Mouse (Mus musculus): ENCODE results near the gene Ppm1h. TPM values are rescaled to one million over a fixed set of nuclear protein-coding genes. Genes with fewer than 3 reads are reported as not detected.

Ppm1h gene
- polyA plus RNA-seq, 1 experiment from 2014 or later = 11.8 TPM

- no peak overlapping the region for H3K27ac ChIP-seq
- H3K4me1 ChIP-seq = no peaks in the 10 kb centered on the region
- ATAC-seq (ENCODE audit: low FRiP score) = no peak
- H3K4me2 ChIP-seq (replicated peaks) = no peak overlapping the region
- H3K36me3 ChIP-seq = no peaks in the 10 kb centered on the region
- H3K27me3 ChIP-seq = no peaks in the 10 kb centered on the region
- WGBS = 90% methylated on average over 7 of the region's 7 CpGs
- H3K9me3 ChIP-seq (replicated peaks) = no peaks in the 10 kb centered on the region
- H3K9ac ChIP-seq = no peak overlapping the region
- H3K4me3 ChIP-seq = no peak overlapping the region
Observed at GRCm38 (mm10) chr10:122735284-122735784, 56.8 kb downstream of the Ppm1h start.

GRCm38 (mm10) chr10:122736835-122737234 lies 58.3 kb downstream of the Ppm1h start:
- H3K27ac ChIP-seq = no peak overlapping the region

GRCm38 (mm10) chr10:122738526-122738925 lies 60.0 kb downstream of the Ppm1h start:
- Histone ChIP-seq H3K4me3 (no peak overlapping the region), H3K4me2 (replicated peaks) (no peak overlapping the region), H3K27ac (no peak overlapping the region), H3K9ac (no peak overlapping the region), H3K4me1 (no peaks in the 10 kb centered on the region; the same call in 1 of the 2 replicates), H3K36me3 (no peaks in the 10 kb centered on the region), H3K9me3 (replicated peaks) (no peaks in the 10 kb centered on the region), H3K27me3 (no peaks in the 10 kb centered on the region)
- ATAC-seq (ENCODE audit: low FRiP score) = no peak
- WGBS = 88% methylated on average over 10 of the region's 10 CpGs

More at GRCm38 (mm10) chr10:122736835-122737234, 58.3 kb downstream of the Ppm1h start:
- Histone ChIP-seq H3K4me1 (no peaks in the 10 kb centered on the region; the same call in 1 of the 2 replicates), H3K27me3 (no peaks in the 10 kb centered on the region), H3K4me3 (no peak overlapping the region), H3K9me3 (replicated peaks) (no peaks in the 10 kb centered on the region), H3K36me3 (no peaks in the 10 kb centered on the region), H3K4me2 (replicated peaks) (no peak overlapping the region), H3K9ac (no peak overlapping the region)
- 81% methylated on average over 4 of the region's 4 CpGs for WGBS
- ATAC-seq (ENCODE audit: low FRiP score) = no peak

- Histone ChIP-seq H3K27ac (no peak overlapping the region), H3K4me2 (replicated peaks) (no peak overlapping the region), H3K9me3 (replicated peaks) (no peaks in the 10 kb centered on the region), H3K27me3 (no peaks in the 10 kb centered on the region), H3K4me1 (no peaks in the 10 kb centered on the region; the same call in 1 of the 2 replicates), H3K36me3 (no peaks in the 10 kb centered on the region), H3K9ac (no peak overlapping the region), H3K4me3 (no peak overlapping the region)
- ATAC-seq (ENCODE audit: low FRiP score) = no peak
- WGBS = 87% methylated on average over 4 of the region's 4 CpGs
Observed at GRCm38 (mm10) chr10:122739037-122739436, 60.5 kb downstream of the Ppm1h start.

GRCm38 (mm10) chr10:122740117-122740516 lies 61.6 kb downstream of the Ppm1h start:
- Histone ChIP-seq H3K36me3 (no peaks in the 10 kb centered on the region), H3K9me3 (replicated peaks) (no peaks in the 10 kb centered on the region), H3K4me1 (no peaks in the 10 kb centered on the region; the same call in 1 of the 2 replicates), H3K27ac (no peak overlapping the region), H3K27me3 (no peaks in the 10 kb centered on the region), H3K4me3 (no peak overlapping the region), H3K9ac (no peak overlapping the region), H3K4me2 (replicated peaks) (no peak overlapping the region)
- no peak for ATAC-seq (ENCODE audit: low FRiP score)
- WGBS = 75% methylated on average over 4 of the region's 4 CpGs

- no peaks in the 10 kb centered on the region; the same call in 1 of the 2 replicates for H3K4me1 ChIP-seq
- no peak overlapping the region for H3K4me2 ChIP-seq (replicated peaks)
- 74% methylated on average over 7 of the region's 7 CpGs for WGBS
Observed at GRCm38 (mm10) chr10:122741191-122741590, 62.6 kb downstream of the Ppm1h start.

GRCm38 (mm10) chr10:122742136-122742535 lies 63.6 kb downstream of the Ppm1h start:
- no peak overlapping the region for H3K4me2 ChIP-seq (replicated peaks)
- H3K4me3 ChIP-seq = no peak overlapping the region
- no peak for ATAC-seq (ENCODE audit: low FRiP score)
- no peaks in the 10 kb centered on the region for H3K9me3 ChIP-seq (replicated peaks)
- H3K36me3 ChIP-seq = no peaks in the 10 kb centered on the region
- WGBS = 87% methylated on average over 2 of the region's 2 CpGs
- H3K9ac ChIP-seq = no peak overlapping the region
- no peaks in the 10 kb centered on the region for H3K27me3 ChIP-seq
- H3K4me1 ChIP-seq = no peaks in the 10 kb centered on the region; the same call in 1 of the 2 replicates
- no peak overlapping the region for H3K27ac ChIP-seq

More at GRCm38 (mm10) chr10:122741191-122741590, 62.6 kb downstream of the Ppm1h start:
- H3K36me3 ChIP-seq = no peaks in the 10 kb centered on the region
- H3K4me3 ChIP-seq = no peak overlapping the region
- no peak for ATAC-seq (ENCODE audit: low FRiP score)
- H3K27me3 ChIP-seq = no peaks in the 10 kb centered on the region
- H3K27ac ChIP-seq = no peak overlapping the region
- H3K9me3 ChIP-seq (replicated peaks) = no peaks in the 10 kb centered on the region
- no peak overlapping the region for H3K9ac ChIP-seq

GRCm38 (mm10) chr10:122743361-122743760 lies 64.8 kb downstream of the Ppm1h start:
- H3K9me3 ChIP-seq (replicated peaks) = no peaks in the 10 kb centered on the region
- H3K4me2 ChIP-seq (replicated peaks) = no peak overlapping the region
- no peak for ATAC-seq (ENCODE audit: low FRiP score)
- 94% methylated on average over 2 of the region's 2 CpGs for WGBS
- no peaks in the 10 kb centered on the region for H3K27me3 ChIP-seq
- H3K36me3 ChIP-seq = no peaks in the 10 kb centered on the region
- H3K9ac ChIP-seq = no peak overlapping the region
- H3K4me1 ChIP-seq = no peaks in the 10 kb centered on the region; the same call in 1 of the 2 replicates
- no peak overlapping the region for H3K27ac ChIP-seq
- H3K4me3 ChIP-seq = no peak overlapping the region

- ATAC-seq (ENCODE audit: low FRiP score) = no peak
- Histone ChIP-seq H3K4me2 (replicated peaks) (no peak overlapping the region), H3K4me3 (no peak overlapping the region), H3K9ac (no peak overlapping the region), H3K36me3 (no peaks in the 10 kb centered on the region), H3K27ac (no peak overlapping the region), H3K27me3 (no peaks in the 10 kb centered on the region), H3K9me3 (replicated peaks) (no peaks in the 10 kb centered on the region), H3K4me1 (no peaks in the 10 kb centered on the region; the same call in 1 of the 2 replicates)
- WGBS = 92% methylated on average over 2 of the region's 2 CpGs
Observed at GRCm38 (mm10) chr10:122744970-122745369, 66.4 kb downstream of the Ppm1h start.

- ATAC-seq (ENCODE audit: low FRiP score) = no peak
- Histone ChIP-seq H3K4me3 (no peak overlapping the region), H3K4me2 (replicated peaks) (no peak overlapping the region), H3K27me3 (no peaks in the 10 kb centered on the region), H3K36me3 (no peaks in the 10 kb centered on the region), H3K9me3 (replicated peaks) (no peaks in the 10 kb centered on the region), H3K9ac (no peak overlapping the region), H3K4me1 (no peaks in the 10 kb centered on the region; the same call in 1 of the 2 replicates), H3K27ac (no peak overlapping the region)
- WGBS = 81% methylated on average over 7 of the region's 7 CpGs
Observed at GRCm38 (mm10) chr10:122746211-122746610, 67.6 kb downstream of the Ppm1h start.

GRCm38 (mm10) chr10:122747151-122747925 lies 68.8 kb downstream of the Ppm1h start:
- no peak for ATAC-seq (ENCODE audit: low FRiP score)
- Histone ChIP-seq H3K4me2 (replicated peaks) (no peak overlapping the region), H3K4me1 (no peaks in the 10 kb centered on the region), H3K9me3 (replicated peaks) (no peaks in the 10 kb centered on the region), H3K4me3 (no peak overlapping the region), H3K27me3 (no peaks in the 10 kb centered on the region), H3K36me3 (no peaks in the 10 kb centered on the region), H3K27ac (no peak overlapping the region), H3K9ac (no peak overlapping the region)
- 87% methylated on average over 11 of the region's 11 CpGs for WGBS

- H3K9me3 ChIP-seq (replicated peaks) = no peaks in the 10 kb centered on the region
- H3K36me3 ChIP-seq = no peaks in the 10 kb centered on the region
- no peak overlapping the region for H3K27ac ChIP-seq
- H3K9ac ChIP-seq = no peak overlapping the region
- H3K4me1 ChIP-seq = peaks cover 6% of the 10 kb centered on the region
- no peaks in the 10 kb centered on the region for H3K27me3 ChIP-seq
- no peak overlapping the region for H3K4me3 ChIP-seq
- WGBS = 91% methylated on average over 4 of the region's 4 CpGs
- ATAC-seq (ENCODE audit: low FRiP score) = no peak
- H3K4me2 ChIP-seq (replicated peaks) = no peak overlapping the region
Observed at GRCm38 (mm10) chr10:122748361-122748951, 69.9 kb downstream of the Ppm1h start.

All from hindbrain, embryonic 12.5 days (tissue).